Mouse (Mus musculus) olfactory bulb, adult 2 months (tissue): ENCODE data around the gene Olfr983.

Experiments used
- CTCF ChIP-seq: fragments of 200-500 bp; IDR thresholded peaks from 2 replicates; pipeline ENCODE4 v1.5.1; 2012; ENCODE audit warnings: low read depth, mild to moderate bottlenecking, low read length, moderate library complexity; ENCODE audit not compliant: insufficient read depth
- POLR2A ChIP-seq: fragments of 200-500 bp; IDR thresholded peaks from 2 replicates; pipeline ENCODE4 v1.6.1; 2012; ENCODE audit warnings: mild to moderate bottlenecking, low read depth, low read length, moderate library complexity; ENCODE audit not compliant: insufficient read depth

DNA sequence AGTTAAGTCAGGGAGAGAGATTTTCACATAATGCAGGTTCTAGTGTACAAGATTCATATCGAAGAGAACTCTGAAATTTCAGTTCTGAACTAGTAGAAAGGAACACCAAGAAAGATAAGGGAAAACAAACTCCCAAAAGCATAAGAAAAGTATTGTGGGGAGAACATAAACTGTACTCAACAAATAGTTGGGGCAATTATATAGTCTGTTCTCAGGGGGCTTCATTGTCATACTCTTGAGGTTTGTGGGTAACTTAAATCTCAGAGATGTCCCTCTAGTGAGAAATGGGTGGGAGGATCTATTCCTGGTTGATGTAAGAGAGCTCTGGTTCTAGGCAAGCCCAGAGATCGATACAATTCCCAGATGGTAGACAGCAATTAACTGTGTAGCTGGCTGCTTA is 19.9 kb downstream of the Olfr983 start, which contains the start of gene Olfr982:
- TF ChIP-seq POLR2A: no peak
- no peak for TF ChIP-seq CTCF
